Mouse (Mus musculus) neural tube, embryonic 12.5 days (tissue): ENCODE measurements around the gene Tmem214. TPM values are rescaled to one million over a fixed set of nuclear protein-coding genes. Genes with fewer than 3 reads are reported as not detected.

ENCODE experiments used
- ATAC-seq: fragments of 200-750 bp; cut with Nextera tagmentation; 2 replicates; pipeline ENCODE4 v1.8.0; 2017; ENCODE audit warnings: low read depth, mild to moderate bottlenecking, moderate TSS enrichment, moderate library complexity; ENCODE audit not compliant: low FRiP score
- H3K27ac ChIP-seq: fragments of 300-500 bp; sonication (generic); 2 replicates; pipeline ENCODE4 v1.5.1; 2016
- H3K27me3 ChIP-seq: fragments of 300-500 bp; sonication (generic); replicated peaks from 2 replicates; pipeline ENCODE4 v1.6.1; 2016; ENCODE audit warnings: mild to moderate bottlenecking
- H3K36me3 ChIP-seq: fragments of 300-500 bp; sonication (generic); 2 replicates; pipeline ENCODE4 v1.6.1; 2016; ENCODE audit warnings: mild to moderate bottlenecking
- H3K4me1 ChIP-seq: fragments of 300-500 bp; sonication (generic); 2 replicates; pipeline ENCODE4 v1.6.1; 2016
- H3K4me2 ChIP-seq: fragments of 300-500 bp; sonication (generic); replicated peaks from 2 replicates; pipeline ENCODE4 v1.6.1; 2016; ENCODE audit warnings: mild to moderate bottlenecking
- H3K4me3 ChIP-seq: fragments of 300-500 bp; sonication (generic); 2 replicates; pipeline ENCODE4 v1.5.1; 2016
- H3K9ac ChIP-seq: fragments of 300-500 bp; sonication (generic); 2 replicates; pipeline ENCODE4 v1.6.1; 2016; ENCODE audit warnings: mild to moderate bottlenecking
- H3K9me3 ChIP-seq: fragments of 300-500 bp; sonication (generic); 2 replicates; pipeline ENCODE4 v1.6.1; 2016; ENCODE audit warnings: mild to moderate bottlenecking
- WGBS: fragments of 180-500 bp; shearing (Covaris S2); methylation state at CpG from one replicate; pipeline ENCODE4 v1.1.7; 2016; 5-methylcytosine and 5-hydroxymethylcytosine counted together
- polyA plus RNA-seq: library from polyadenylated mRNA; unstranded; fragments of >200 nt; fragmentation: Nextera tagmentation; extraction: Ambion mirVana; gene quantifications from 2 replicates; pipeline ENCODE4 v1.2.1, GENCODE M21; 2016

Tmem214 gene
- polyA plus RNA-seq, 1 experiment from 2014 or later = 61.4 TPM

DNA sequence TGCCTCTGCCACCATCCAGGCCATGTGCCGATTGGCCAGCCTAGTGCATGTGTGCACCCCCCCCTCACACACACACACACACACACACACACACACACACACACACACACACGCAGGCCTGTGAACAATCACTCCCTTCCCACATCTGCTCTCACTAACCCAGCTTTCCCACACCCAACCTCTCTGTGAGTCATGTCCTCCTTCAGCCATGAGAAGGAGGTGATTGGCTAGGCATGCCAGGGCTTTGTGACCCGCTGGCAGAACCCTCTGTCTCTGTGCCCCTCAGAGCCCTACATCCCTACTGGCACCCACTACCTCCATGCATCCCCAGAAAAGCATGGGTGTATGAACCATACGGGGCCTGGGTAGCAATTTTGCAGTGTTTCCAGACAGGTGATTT is 14.3 kb upstream of the Tmem214 start:
- Histone ChIP-seq H3K4me2 (no peak overlapping the region), H3K4me3 (no peak overlapping the region), H3K9me3 (no peaks in the 10 kb centered on the region), H3K36me3 (no peaks in the 10 kb centered on the region), H3K9ac (no peak overlapping the region), H3K27ac (no peak overlapping the region), H3K27me3 (no peaks in the 10 kb centered on the region), H3K4me1 (0 out of 2 replicates have a peak, but pooled peaks cover 8% of the 10 kb centered on the region)
- WGBS = 90% methylated on average over 4 of the region's 4 CpGs
- no peak for ATAC-seq

DNA sequence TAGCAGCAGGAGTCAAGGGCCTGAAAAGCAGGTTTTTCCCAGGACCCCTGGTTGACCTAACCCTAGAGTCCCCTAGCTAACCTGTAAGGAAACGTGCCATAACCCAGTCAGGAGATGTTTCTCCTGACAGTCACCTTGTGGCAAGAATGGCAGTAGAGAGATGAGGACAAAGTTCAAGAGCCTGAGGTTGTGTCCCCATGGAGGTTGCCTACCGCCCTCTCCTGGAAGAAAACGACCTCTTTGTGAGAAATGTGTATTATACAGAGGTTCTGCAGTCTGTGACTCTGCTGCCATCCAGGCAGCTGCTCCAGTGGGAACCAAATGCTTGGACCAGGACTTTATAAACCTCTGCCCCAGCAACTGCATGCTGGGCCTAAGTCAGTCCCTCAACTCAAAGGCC is 12.1 kb upstream of the Tmem214 start:
- H3K36me3 ChIP-seq = no peaks in the 10 kb centered on the region
- no peak overlapping the region for H3K4me3 ChIP-seq
- no peak overlapping the region for H3K4me2 ChIP-seq
- H3K27me3 ChIP-seq = no peaks in the 10 kb centered on the region
- H3K4me1 ChIP-seq = 0 out of 2 replicates have a peak, but pooled peaks cover 2% of the 10 kb centered on the region
- ATAC-seq = no peak
- H3K9ac ChIP-seq = no peak overlapping the region
- H3K9me3 ChIP-seq = no peaks in the 10 kb centered on the region
- 62% methylated on average over 3 of the region's 3 CpGs for WGBS
- H3K27ac ChIP-seq = no peak overlapping the region

DNA sequence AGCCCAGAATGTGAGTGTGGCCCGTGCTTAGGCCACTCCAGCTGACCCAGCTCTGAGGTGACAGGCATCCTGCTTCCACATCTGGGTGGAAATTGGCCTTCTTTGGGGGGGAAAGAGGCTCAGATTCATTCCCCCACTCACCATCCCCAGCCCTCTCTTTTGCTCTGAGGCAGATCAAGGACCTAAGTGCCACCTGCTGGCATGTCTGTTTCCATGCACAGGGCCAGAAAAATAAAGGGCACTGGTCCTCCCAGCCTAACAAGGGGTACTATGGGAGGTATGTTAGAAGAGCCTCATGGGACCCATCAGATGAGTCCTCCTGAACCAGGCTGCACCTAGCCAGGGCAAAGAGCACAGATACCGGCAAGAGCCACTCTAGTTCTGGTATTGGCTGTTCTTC is 11.7 kb upstream of the Tmem214 start:
- no peak for ATAC-seq
- 82% methylated on average over 2 of the region's 2 CpGs for WGBS
- Histone ChIP-seq H3K9ac (no peak overlapping the region), H3K4me1 (no peaks in the 10 kb centered on the region), H3K36me3 (no peaks in the 10 kb centered on the region), H3K4me2 (no peak overlapping the region), H3K27me3 (no peaks in the 10 kb centered on the region), H3K27ac (no peak overlapping the region), H3K9me3 (no peaks in the 10 kb centered on the region), H3K4me3 (no peak overlapping the region)

DNA sequence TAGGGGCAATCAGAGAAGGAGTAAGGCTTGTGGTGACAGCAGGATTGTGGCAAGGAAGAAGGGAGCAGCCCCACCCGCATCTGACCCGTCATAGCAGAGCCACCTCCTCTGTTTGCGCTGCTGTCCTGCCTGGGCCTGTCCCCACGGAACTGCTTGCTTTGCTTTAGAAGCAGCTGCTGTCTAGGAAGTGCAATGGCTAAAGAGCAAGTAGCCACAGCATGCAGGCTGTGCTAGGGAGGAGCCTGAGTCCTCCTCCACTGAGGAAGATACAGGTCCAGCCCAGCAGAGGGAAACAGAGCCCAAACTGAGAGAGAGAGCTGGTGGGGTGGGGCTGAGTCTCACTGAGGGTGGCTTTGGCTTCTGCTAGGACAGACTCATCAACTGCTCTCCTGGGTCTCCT is 4.0 kb upstream of the Tmem214 start:
- H3K9me3 ChIP-seq = no peaks in the 10 kb centered on the region
- WGBS = 38% methylated on average over 4 of the region's 4 CpGs
- H3K9ac ChIP-seq = no peak overlapping the region
- no peak overlapping the region for H3K4me3 ChIP-seq
- H3K27ac ChIP-seq = no peak overlapping the region
- H3K36me3 ChIP-seq = peaks cover 35% of the 10 kb centered on the region
- H3K4me2 ChIP-seq = no peak overlapping the region
- no peak for ATAC-seq
- H3K27me3 ChIP-seq = no peaks in the 10 kb centered on the region
- no peaks in the 10 kb centered on the region for H3K4me1 ChIP-seq

DNA sequence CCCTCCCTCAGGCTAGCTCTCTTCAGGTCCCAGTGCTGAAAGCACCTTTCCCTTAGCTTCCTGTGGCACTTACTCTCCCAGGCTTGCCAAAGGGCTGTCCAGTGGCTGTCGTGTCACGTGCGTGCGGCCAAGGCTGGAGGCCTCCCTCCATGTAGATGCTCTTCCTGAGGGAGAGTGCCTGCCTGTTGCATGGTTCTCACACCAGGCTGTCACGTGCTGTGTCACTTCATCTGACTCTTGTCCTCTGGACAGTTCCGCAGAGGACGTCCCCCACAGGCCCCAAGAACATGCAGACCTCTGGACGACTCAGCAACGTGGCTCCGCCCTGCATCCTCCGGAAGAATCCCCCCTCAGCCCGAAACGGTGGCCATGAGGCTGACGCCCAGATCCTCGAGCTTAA is 3.5 kb upstream of the Tmem214 start:
- H3K36me3 ChIP-seq = peaks cover 35% of the 10 kb centered on the region
- H3K4me3 ChIP-seq = no peak overlapping the region
- no peaks in the 10 kb centered on the region for H3K4me1 ChIP-seq
- H3K9me3 ChIP-seq = no peaks in the 10 kb centered on the region
- no peak for ATAC-seq
- no peak overlapping the region for H3K9ac ChIP-seq
- H3K27ac ChIP-seq = no peak overlapping the region
- 49% methylated on average over 15 of the region's 15 CpGs for WGBS
- H3K27me3 ChIP-seq = no peaks in the 10 kb centered on the region
- no peak overlapping the region for H3K4me2 ChIP-seq

DNA sequence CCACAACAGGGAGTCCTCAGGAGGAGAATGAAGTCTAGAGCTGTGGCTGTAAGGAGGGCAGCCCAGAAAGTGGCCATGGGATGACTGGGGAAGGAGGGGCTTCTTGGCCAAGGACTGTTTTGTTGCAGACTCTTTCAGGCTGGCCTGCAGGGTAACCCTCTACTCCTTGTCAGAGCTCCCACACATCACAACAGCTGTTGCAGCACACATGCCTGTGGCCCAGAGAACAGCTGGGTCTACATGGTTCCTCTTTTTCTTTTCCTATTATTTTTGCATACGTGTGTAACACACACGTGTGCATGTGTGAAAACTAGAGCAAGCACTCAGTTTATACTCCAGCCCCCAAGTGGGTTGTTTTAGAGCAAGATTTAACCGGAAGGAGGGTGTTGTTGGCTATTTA is 941 bp upstream of the Tmem214 start:
- Histone ChIP-seq H3K27ac (no peak overlapping the region), H3K9ac (no peak overlapping the region), H3K27me3 (no peaks in the 10 kb centered on the region), H3K4me2 (no peak overlapping the region), H3K36me3 (peaks cover 48% of the 10 kb centered on the region), H3K4me3 (no peak overlapping the region), H3K9me3 (no peaks in the 10 kb centered on the region), H3K4me1 (peaks cover 9% of the 10 kb centered on the region)
- ATAC-seq = no peak
- WGBS = 96% methylated on average over 3 of the region's 3 CpGs

DNA sequence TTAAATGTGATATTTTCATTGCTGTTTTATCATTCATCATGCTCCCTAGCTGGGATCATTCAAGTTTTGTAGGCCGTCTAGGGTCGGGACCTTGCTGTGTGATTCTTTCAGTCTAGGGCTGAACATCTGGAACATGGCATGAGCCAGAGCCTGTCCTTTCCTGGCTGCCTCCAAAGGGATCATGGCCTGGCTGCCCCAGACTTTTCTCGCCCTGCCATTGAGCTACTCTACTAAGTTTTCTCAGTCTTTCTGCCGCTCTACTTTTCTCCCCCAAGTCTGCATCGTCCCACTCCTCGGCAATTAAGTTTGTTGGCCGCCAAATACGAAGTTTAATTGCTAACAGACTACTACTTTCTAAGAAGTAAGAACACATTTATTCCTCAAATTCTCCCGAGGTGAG is 1.2 kb downstream of the Tmem214 start:
- ATAC-seq = no peak
- H3K36me3 ChIP-seq = peaks cover 54% of the 10 kb centered on the region
- no peak overlapping the region for H3K27ac ChIP-seq
- no peaks in the 10 kb centered on the region for H3K27me3 ChIP-seq
- H3K9me3 ChIP-seq = no peaks in the 10 kb centered on the region
- peak overlapping the region; percentile 83 for H3K4me3 ChIP-seq
- 19% methylated on average over 9 of the region's 9 CpGs for WGBS
- H3K4me1 ChIP-seq = peaks cover 9% of the 10 kb centered on the region
- peak overlapping the region; percentile 88 for H3K9ac ChIP-seq
- peak overlapping the region; percentile 86 for H3K4me2 ChIP-seq

DNA sequence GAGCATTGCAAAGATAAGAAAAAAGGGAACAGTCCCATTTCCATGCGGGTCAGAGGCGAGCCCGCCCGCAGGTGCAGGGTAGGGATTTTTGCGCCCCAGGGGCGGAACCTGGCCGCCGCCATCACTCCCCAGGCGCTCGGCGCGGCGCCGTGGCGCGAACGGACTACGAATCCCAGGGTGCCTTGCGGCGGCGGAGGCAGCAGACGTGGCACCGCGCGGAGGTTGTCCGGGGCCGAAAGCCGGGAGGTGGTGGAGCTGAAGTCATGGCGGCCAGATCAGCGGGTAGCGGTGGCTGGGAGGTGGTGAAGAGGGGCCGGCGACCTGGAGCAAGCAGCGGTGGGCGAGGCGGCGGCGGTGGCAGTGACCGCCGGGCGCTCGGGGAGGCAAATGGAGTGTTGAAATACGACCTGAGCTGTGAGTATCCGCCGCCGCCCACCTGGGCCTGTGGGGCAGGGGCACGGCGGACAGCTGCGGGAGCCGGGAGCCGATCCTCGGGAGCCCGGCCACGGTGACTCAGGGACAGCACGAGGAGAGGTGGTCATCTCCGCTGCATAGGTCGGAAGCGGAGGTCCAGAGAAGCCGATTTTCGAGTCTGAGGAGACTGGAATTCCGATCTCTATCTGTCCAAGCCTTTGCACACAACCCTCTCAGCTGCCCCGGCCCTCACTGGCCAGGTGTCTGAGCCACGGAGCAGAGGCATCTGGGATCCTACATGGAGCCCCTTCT is 1.8 kb downstream of the Tmem214 start:
- Histone ChIP-seq H3K36me3 (peaks cover 55% of the 10 kb centered on the region), H3K4me2 (peak overlapping the region; percentile 86), H3K4me3 (peak overlapping the region; percentile 83), H3K9me3 (no peaks in the 10 kb centered on the region), H3K27ac (no peak overlapping the region; the same call in 1 of the 2 replicates), H3K4me1 (peaks cover 9% of the 10 kb centered on the region), H3K27me3 (no peaks in the 10 kb centered on the region), H3K9ac (peak overlapping the region; percentile 88)
- ATAC-seq = peak; percentile 90
- WGBS = under 1% methylated on average over 63 of the region's 63 CpGs

DNA sequence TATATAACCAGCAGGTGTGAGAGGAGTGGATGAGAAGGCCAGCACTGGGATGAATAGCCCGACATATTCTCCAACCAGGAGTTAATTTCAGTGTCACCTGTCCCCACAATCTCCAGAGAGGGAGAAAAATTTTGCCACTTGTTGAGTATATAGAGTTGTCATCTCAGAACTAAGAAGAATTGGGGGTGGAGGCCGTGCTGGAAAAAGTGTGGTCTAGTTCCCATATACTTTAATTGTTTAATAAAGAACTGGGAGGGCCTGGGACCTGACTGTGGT is 2.3 kb downstream of the Tmem214 start:
- Histone ChIP-seq H3K27ac (no peak overlapping the region; the same call in 1 of the 2 replicates), H3K27me3 (no peaks in the 10 kb centered on the region), H3K4me2 (peak overlapping the region; percentile 86), H3K9me3 (no peaks in the 10 kb centered on the region), H3K36me3 (peaks cover 55% of the 10 kb centered on the region), H3K4me3 (peak overlapping the region; percentile 83), H3K9ac (peak overlapping the region; percentile 88), H3K4me1 (peaks cover 9% of the 10 kb centered on the region)
- ATAC-seq = no peak
- 19% methylated on average over 2 of the region's 2 CpGs for WGBS

DNA sequence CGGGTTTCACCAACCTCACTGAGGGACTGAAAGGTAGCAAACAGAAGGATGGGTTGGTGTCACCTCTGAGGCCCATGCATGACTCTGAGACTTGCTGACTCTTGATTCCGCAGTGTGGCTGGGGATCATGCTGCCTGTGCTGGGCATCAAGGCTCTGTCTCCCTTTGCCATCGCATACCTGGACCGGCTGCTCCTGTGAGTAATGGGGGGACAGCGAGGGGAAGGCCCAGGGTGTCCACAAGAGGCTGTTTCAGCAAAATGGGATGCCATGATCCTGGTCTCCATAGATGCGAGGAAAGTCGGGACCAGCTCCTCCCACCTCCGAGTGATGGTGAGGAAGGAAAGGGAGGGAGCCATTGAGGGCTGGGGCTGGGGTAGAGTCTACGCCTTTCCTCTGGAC is 4.8 kb downstream of the Tmem214 start:
- no peak overlapping the region for H3K9ac ChIP-seq
- H3K4me2 ChIP-seq = no peak overlapping the region
- H3K4me3 ChIP-seq = no peak overlapping the region
- H3K27ac ChIP-seq = no peak overlapping the region
- peaks cover 69% of the 10 kb centered on the region for H3K36me3 ChIP-seq
- ATAC-seq = no peak
- 94% methylated on average over 9 of the region's 9 CpGs for whole genome bisulfite sequencing
- no peaks in the 10 kb centered on the region for H3K27me3 ChIP-seq
- peaks cover 9% of the 10 kb centered on the region for H3K4me1 ChIP-seq
- no peaks in the 10 kb centered on the region for H3K9me3 ChIP-seq

DNA sequence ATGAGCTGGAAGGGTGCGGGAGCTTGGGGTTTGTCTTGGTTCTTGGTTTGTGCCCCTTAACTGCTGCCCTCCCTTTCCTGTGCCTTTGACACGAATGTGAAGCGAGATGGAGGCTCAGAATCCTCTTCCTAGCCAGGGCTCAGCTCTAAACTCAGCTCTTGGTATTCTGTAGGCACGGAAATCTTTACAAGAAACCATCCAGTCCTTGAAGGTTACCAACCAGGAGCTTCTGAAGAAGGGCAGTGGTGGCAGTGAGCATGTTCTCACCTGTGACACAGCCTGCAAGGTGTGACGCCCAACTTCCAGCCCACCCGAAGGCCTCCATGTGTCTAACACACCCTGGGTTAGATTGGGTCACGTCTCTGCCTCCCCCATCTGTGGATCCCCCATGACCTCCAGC is 6.6 kb downstream of the Tmem214 start:
- Histone ChIP-seq H3K36me3 (peaks cover 74% of the 10 kb centered on the region), H3K9me3 (no peaks in the 10 kb centered on the region)
- ATAC-seq = no peak

DNA sequence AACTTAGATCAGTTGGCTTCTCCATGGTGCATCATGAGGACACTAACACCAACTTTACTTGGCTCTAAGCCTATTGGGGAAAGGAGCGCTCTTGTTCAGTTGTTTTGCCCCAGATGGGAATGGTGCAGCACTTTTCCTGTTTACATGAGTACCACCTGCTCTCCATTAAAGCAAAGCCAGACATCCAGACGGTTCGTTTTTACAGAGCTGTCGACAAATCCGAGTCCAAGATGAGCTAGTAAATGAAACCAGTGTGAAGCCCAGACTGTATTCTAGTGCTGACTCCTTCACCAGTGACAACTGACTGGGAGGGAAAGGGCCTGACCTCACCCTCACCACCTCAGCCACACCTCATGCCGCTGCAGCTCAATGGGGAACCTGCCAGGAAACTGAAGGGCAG is 10.8 kb downstream of the Tmem214 start:
- Histone ChIP-seq H3K36me3 (peaks cover 44% of the 10 kb centered on the region), H3K4me3 (no peak overlapping the region), H3K9ac (no peak overlapping the region), H3K27me3 (no peaks in the 10 kb centered on the region), H3K4me1 (no peaks in the 10 kb centered on the region), H3K4me2 (no peak overlapping the region), H3K27ac (no peak overlapping the region), H3K9me3 (no peaks in the 10 kb centered on the region)
- WGBS = 57% methylated on average over 6 of the region's 6 CpGs
- no peak for ATAC-seq

More for the DNA sequence above, 6.6 kb downstream of the Tmem214 start:
- Histone ChIP-seq H3K4me3 (no peak overlapping the region), H3K4me2 (no peak overlapping the region), H3K27me3 (no peaks in the 10 kb centered on the region), H3K27ac (no peak overlapping the region), H3K9ac (no peak overlapping the region), H3K4me1 (peaks cover 9% of the 10 kb centered on the region)
- WGBS = 89% methylated on average over 7 of the region's 7 CpGs

DNA sequence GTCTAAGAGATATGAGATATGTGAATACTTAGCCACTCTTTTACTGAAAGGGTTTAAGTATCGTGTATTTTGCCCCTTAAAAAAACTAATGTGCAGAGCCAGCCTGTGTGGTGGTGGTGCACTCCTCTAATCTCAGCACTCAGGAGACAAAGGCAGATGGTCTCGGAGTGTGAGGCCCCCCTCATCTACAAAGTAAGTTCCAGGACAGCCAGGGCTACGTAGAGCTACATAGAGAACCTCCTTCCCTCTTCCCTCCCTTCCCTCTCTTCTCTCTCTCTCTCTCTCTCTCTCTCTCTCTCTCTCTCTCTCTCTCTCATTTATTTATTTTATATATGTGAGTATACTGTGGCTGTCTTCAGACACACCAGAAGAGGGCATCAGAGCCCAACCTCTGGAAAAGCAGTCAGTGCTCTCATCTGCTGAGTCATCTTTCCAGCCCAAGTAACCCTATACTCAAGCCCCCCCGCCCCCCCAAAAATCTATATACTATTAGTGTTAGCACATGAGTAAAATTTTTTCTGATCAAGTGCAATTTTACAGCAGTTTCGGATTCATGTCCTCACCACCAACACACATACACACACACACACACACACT is 11.6 kb downstream of the Tmem214 start:
- Histone ChIP-seq H3K36me3 (peaks cover 36% of the 10 kb centered on the region), H3K27ac (no peak overlapping the region), H3K27me3 (no peaks in the 10 kb centered on the region), H3K4me3 (no peak overlapping the region), H3K4me1 (no peaks in the 10 kb centered on the region), H3K4me2 (no peak overlapping the region), H3K9me3 (no peaks in the 10 kb centered on the region), H3K9ac (no peak overlapping the region)
- ATAC-seq = no peak
- WGBS = 86% methylated on average over 5 of the region's 5 CpGs
